Mouse (Mus musculus): ENCODE measurements around the gene Pde4dip.

- TF ChIP-seq CTCF (IDR thresholded peaks at IDR 0.05) = no peak
- TF ChIP-seq EP300 (IDR thresholded peaks at IDR 0.05; ENCODE audit: insufficient read depth, low read depth, low read length) = no peak
- TF ChIP-seq POLR2A (IDR thresholded peaks at IDR 0.05; ENCODE audit: insufficient read depth, low read depth, low read length) = 0 out of 2 replicates have a peak, but pooled peaks have one; percentile 13
These were observed 229.9 kb downstream of the Pde4dip start for GRCm38 (mm10) chr3:97658426-97659193.
